Mouse (Mus musculus) hindbrain, postnatal 0 days (tissue): ENCODE results near the gene Tomm40l. TPM values are rescaled to one million over a fixed set of nuclear protein-coding genes. Genes with fewer than 3 reads are reported as not detected.

Source experiments
- ATAC-seq: fragments of 200-750 bp; cut with Nextera tagmentation; 2 replicates; pipeline ENCODE4 v1.8.0; 2017; ENCODE audit warnings: mild to moderate bottlenecking, moderate TSS enrichment, moderate library complexity
- DNase-seq: peaks from one replicate; pipeline ENCODE4 v3.0.0-alpha.2; 2015; ENCODE audit warnings: low spot score
- H3K27ac ChIP-seq: fragments of 300-500 bp; sonication (generic); 2 replicates; pipeline ENCODE4 v1.5.1; 2014; ENCODE audit warnings: mild to moderate bottlenecking
- H3K27me3 ChIP-seq: fragments of 300-500 bp; sonication (generic); 2 replicates; pipeline ENCODE4 v1.6.1; 2014; ENCODE audit warnings: low read length, mixed read lengths; ENCODE audit not compliant: insufficient read depth
- H3K36me3 ChIP-seq: fragments of 300-500 bp; sonication (generic); 2 replicates; pipeline ENCODE4 v1.6.1; 2014; ENCODE audit warnings: low read length, mixed read lengths; ENCODE audit not compliant: insufficient read depth
- H3K4me1 ChIP-seq: fragments of 300-500 bp; sonication (generic); 2 replicates; pipeline ENCODE4 v1.6.1; 2014; ENCODE audit warnings: antibody characterized with exemption, low read length, mixed read lengths; ENCODE audit not compliant: insufficient read depth
- H3K4me2 ChIP-seq: fragments of 300-500 bp; sonication (generic); 2 replicates; pipeline ENCODE4 v1.6.1; 2014; ENCODE audit warnings: low read depth, mild to moderate bottlenecking, low read length, moderate library complexity, mixed read lengths
- H3K4me3 ChIP-seq: fragments of 300-500 bp; sonication (generic); 2 replicates; pipeline ENCODE4 v1.5.1; 2014; ENCODE audit warnings: low read length
- H3K9ac ChIP-seq: fragments of 300-500 bp; sonication (generic); replicated peaks from 2 replicates; pipeline ENCODE4 v1.6.1; 2014; ENCODE audit warnings: mild to moderate bottlenecking, low read length, moderate library complexity, mixed read lengths
- H3K9me3 ChIP-seq: fragments of 300-500 bp; sonication (generic); 2 replicates; pipeline ENCODE4 v1.6.1; 2016; ENCODE audit warnings: low read length, mixed read lengths
- CTCF ChIP-seq: IDR thresholded peaks from 2 replicates; pipeline ENCODE4 v1.5.1; 2016; ENCODE audit warnings: antibody characterized with exemption, control low read depth, low read depth
- WGBS: fragments of 180-500 bp; shearing (Covaris S2); extraction: QIAGEN DNeasy Blood & Tissue Kit; methylation state at CpG from one replicate; pipeline ENCODE4 v1.1.7; 2014; 5-methylcytosine and 5-hydroxymethylcytosine counted together
- polyA plus RNA-seq: library from polyadenylated mRNA; unstranded; fragments of >200 nt; fragmentation: Nextera tagmentation; extraction: Ambion mirVana; gene quantifications from 2 replicates; pipeline ENCODE4 v1.2.1, GENCODE M21; 2015
- total RNA-seq: library from RNA; depleted of rRNA; stranded (reverse); fragments of >200 nt; gene quantifications from 2 replicates; pipeline ENCODE4 v1.2.3, GENCODE M21; 2014; rRNA removed

Gene Tomm40l
- total RNA-seq (44.2 and 53.6 TPM in 2 replicates), polyA plus RNA-seq (41.1 and 45.5 TPM in 2 replicates)

- Histone ChIP-seq H3K27me3 (no peaks in the 10 kb centered on the region), H3K4me2 (peak within 1 kb of the TSS; percentile 67), H3K9ac (peak within 1 kb of the TSS; percentile 54), H3K4me3 (peak within 1 kb of the TSS; percentile 51), H3K36me3 (peaks cover 17% of the 10 kb centered on the region; the same call in 1 of the 2 replicates), H3K9me3 (no peaks in the 10 kb centered on the region), H3K27ac (peak within 1 kb of the TSS; percentile 62; the same call in 1 of the 2 replicates), H3K4me1 (peaks cover 7% of the 10 kb centered on the region; the same call in 1 of the 2 replicates)
- 1% methylated on average over 28 of the region's 28 CpGs for WGBS
- ATAC-seq = peak; percentile 98
- TF ChIP-seq CTCF = peak; percentile 75
- DNase-seq = peak; percentile 97
Measured at GRCm38 (mm10) chr1:171222238-171223155, at the start of gene Tomm40l. TSS of gene Tomm40l (minus strand) at chr1:171222514.

- Histone ChIP-seq H3K27me3 (no peaks in the 10 kb centered on the region), H3K4me1 (0 out of 2 replicates have a peak, but pooled peaks cover 5% of the 10 kb centered on the region), H3K27ac (no peak overlapping the region), H3K9ac (no peak overlapping the region), H3K9me3 (no peaks in the 10 kb centered on the region), H3K36me3 (peaks cover 43% of the 10 kb centered on the region), H3K4me3 (no peak overlapping the region), H3K4me2 (no peak overlapping the region)
- ATAC-seq (no peak), DNase-seq (no peak)
- no peak for TF ChIP-seq CTCF
- 91% methylated on average over 3 of the region's 3 CpGs for WGBS
Measured at GRCm38 (mm10) chr1:171272086-171272485, 49.8 kb upstream of the Tomm40l start.

DNA sequence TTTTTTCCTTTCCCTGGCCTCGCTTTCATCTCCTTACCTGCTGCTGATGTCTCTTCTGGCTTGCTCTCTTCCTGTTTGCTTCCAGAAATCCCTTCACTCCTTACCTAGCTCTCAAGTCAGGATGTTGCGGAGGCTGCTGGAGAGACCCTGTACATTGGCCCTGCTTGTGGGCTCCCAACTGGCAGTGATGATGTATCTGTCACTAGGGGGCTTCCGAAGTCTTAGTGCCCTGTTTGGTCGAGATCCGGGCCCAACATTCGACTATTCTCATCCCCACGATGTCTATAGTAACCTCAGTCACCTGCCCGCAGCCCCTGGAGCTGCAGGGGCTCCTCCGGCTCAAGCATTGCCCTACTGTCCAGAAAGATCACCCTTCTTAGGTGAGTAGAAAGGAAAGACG lies 49.3 kb upstream of the Tomm40l start:
- Histone ChIP-seq H3K36me3 (peaks cover 39% of the 10 kb centered on the region), H3K4me1 (0 out of 2 replicates have a peak, but pooled peaks cover 5% of the 10 kb centered on the region), H3K9me3 (no peaks in the 10 kb centered on the region), H3K4me3 (no peak overlapping the region), H3K9ac (no peak overlapping the region), H3K27ac (no peak overlapping the region), H3K27me3 (no peaks in the 10 kb centered on the region), H3K4me2 (peak overlapping the region; percentile 100; the same call in 1 of the 2 replicates)
- WGBS = 73% methylated on average over 10 of the region's 10 CpGs
- DNase-seq = no peak
- TF ChIP-seq CTCF = no peak
- ATAC-seq = no peak

DNA sequence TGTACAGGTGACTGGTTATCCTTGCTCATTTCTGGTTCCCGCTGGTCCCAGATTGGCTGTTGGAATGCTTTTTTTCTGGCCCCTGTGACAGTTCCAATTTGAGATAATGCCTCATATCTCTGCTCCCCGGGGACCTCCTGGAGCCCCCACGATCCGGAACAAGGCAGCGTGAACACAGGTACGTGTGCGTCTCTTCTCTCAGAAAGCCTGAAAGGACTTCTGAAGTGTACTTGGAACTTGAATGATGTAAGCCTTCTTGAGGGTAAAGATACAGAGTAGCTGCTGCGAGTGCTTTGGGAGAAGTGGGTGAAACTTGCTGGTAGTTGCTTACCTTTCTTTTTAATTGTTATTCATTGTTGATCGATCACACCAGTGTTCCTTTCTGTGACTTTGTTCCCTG lies 48.9 kb upstream of the Tomm40l start:
- Histone ChIP-seq H3K4me2 (peak overlapping the region; percentile 100), H3K4me1 (0 out of 2 replicates have a peak, but pooled peaks cover 5% of the 10 kb centered on the region), H3K4me3 (peak overlapping the region; percentile 90), H3K9me3 (no peaks in the 10 kb centered on the region), H3K27me3 (no peaks in the 10 kb centered on the region), H3K9ac (peak overlapping the region; percentile 92; the same call in 1 of the 2 replicates), H3K27ac (no peak overlapping the region), H3K36me3 (peaks cover 35% of the 10 kb centered on the region)
- no peak for TF ChIP-seq CTCF
- no peak for ATAC-seq
- DNase-seq = no peak
- WGBS = 59% methylated on average over 9 of the region's 9 CpGs

DNA sequence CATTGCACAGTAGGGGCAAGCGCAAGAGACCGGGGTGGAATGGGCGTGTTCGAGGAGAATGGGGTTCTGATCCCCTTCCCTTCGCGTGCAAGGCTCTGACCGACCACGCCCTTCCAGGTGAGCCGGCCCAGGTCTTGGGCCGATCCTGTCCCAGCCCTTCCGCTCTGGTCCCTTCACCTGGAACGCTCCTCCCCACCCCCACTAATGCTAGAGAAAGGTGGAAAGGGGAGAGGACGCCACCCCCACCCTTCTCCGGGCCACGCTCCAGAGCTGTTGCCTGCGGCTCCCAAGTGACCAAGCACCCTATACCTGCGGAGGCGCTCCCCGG lies 48.2 kb upstream of the Tomm40l start:
- H3K27me3 ChIP-seq = no peaks in the 10 kb centered on the region
- H3K9me3 ChIP-seq = no peaks in the 10 kb centered on the region
- DNase-seq (peak; percentile 20), ATAC-seq (peak; percentile 71)
- peaks cover 30% of the 10 kb centered on the region for H3K36me3 ChIP-seq
- H3K4me1 ChIP-seq = 0 out of 2 replicates have a peak, but pooled peaks cover 5% of the 10 kb centered on the region
- H3K9ac ChIP-seq = peak overlapping the region; percentile 92
- WGBS = under 1% methylated on average over 19 of the region's 19 CpGs
- TF ChIP-seq CTCF = no peak
- H3K4me3 ChIP-seq = peak overlapping the region; percentile 90
- H3K4me2 ChIP-seq = peak overlapping the region; percentile 100
- H3K27ac ChIP-seq = peak overlapping the region; percentile 32; the same call in 1 of the 2 replicates

GRCm38 (mm10) chr1:171269848-171270572 lies 47.7 kb upstream of the Tomm40l start, which contains the start of gene B4galt3:
TSS of gene B4galt3 (plus strand) at chr1:171270328.
- Histone ChIP-seq H3K4me1 (0 out of 2 replicates have a peak, but pooled peaks cover 5% of the 10 kb centered on the region), H3K36me3 (peaks cover 24% of the 10 kb centered on the region), H3K9me3 (no peaks in the 10 kb centered on the region), H3K27ac (peak within 1 kb of the TSS; percentile 32), H3K9ac (peak within 1 kb of the TSS; percentile 92), H3K4me3 (peak within 1 kb of the TSS; percentile 90), H3K27me3 (no peaks in the 10 kb centered on the region), H3K4me2 (peak within 1 kb of the TSS; percentile 100)
- WGBS = 3% methylated on average over 36 of the region's 36 CpGs
- TF ChIP-seq CTCF = 0 out of 2 replicates have a peak, but pooled peaks have one; percentile 13
- ATAC-seq = peak; percentile 95
- DNase-seq = peak; percentile 93
